Mouse (Mus musculus): ENCODE measurements around the gene Tm4sf1.

The Tm4sf1 gene
- long read RNA-seq, experiment 1, transcript Tm4sf1-202 (5 exons, 2,855 nt) = major isoform, 44 of 49 reads
- long read RNA-seq, experiment 1, partial matches to known transcripts = 3 of 49 reads
- long read RNA-seq, experiment 1, other reads (novel, unspliced or antisense) = 2 of 49 reads
- long read RNA-seq, experiment 2, transcript Tm4sf1-202 (5 exons, 2,855 nt) = major isoform, 74 of 78 reads
- long read RNA-seq, experiment 2, partial matches to known transcripts = 3 of 78 reads
- long read RNA-seq, experiment 2, other reads (novel, unspliced or antisense) = 1 of 78 reads

DNA sequence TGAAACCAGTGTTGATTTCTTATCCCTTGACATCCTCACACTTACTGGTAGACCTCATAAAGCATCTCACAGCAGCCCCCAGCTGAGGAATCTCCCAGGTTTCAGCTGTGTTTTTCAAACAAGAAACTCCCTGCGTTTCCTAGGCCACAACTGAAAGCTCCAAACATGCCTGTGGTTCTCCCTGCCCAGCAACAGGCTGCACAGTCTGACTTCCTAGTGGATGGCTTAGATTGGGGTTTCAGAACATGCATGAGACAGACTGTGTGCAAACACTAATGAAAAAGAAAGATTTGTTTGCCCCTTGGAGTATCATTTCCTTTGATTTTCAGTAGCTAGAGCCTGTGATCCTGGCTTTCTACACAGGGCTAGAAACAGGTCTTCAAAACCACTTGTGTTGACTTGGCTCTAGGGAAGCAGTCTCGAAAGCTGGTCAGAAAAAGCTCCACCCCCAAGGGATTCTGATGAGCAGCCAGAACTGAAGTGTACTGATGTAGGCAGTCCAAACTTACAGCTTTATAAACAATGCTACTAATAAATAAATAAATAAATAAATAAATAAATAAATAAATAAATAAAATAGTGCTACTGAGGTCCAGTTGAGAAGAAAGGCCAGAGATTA lies at the start of gene Tm4sf1:
Gene Tm4sf1, minus strand, starts transcription at position 68 of the 619 bp plus-strand sequence.
- intact Hi-C loops (cut with DNase I) = no loop called here

DNA sequence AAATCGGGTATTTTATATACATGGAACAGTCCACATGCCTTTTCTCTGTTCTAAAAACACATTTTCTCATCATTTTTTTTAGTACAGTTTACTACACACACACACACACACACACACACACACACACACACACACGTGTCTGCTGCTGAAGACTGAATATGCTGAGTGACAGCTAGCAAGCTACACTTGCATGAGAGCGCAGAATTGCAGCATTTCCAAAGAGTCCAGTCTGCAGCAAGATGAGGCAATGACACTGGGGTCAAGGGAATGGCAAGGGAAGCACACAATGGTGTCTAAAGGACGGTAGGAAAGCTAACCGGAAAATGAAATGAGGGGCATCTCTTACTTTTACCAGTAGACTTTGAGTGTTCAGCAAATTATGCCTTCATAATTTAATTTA lies 43.0 kb upstream of the Tm4sf1 start:
- intact Hi-C loops (cut with DNase I) = no loop called here

DNA sequence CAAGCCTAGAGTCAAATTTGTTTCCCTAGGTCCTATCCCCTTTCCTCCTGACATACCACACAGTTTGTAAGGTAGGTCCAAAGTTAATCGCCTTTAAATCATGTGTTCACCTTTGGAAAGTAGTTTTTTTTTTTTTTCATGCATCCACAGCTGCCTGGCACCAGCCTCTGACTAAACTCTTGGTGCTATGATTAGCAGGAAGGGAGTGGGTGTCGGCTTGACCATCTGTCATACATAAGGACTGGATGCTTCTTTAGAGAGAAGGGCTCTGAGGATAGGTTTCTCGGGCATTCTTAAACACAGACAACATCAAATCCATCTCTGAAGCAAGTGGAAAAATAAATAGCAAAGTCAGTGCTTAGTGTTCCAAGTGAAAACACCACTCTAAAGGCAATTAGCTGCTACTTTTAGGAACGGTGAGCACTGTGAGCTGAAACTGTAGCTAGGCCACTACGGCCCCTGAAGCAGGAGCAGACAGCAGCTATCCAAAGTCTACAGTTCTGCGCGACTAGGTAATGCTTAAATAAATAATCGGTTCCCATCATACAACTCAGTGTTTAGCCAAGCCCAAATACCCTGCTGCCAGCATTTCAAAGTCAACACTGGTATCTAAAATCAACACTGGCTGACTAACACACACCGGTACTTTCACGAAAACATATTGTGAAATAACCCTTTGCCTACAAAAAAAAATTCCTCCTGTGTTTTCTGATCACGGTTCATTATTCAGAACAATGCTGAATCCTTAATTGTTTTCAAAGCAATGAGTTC lies 42.2 kb upstream of the Tm4sf1 start:
- intact Hi-C loops (cut with DNase I) = no loop called here

DNA sequence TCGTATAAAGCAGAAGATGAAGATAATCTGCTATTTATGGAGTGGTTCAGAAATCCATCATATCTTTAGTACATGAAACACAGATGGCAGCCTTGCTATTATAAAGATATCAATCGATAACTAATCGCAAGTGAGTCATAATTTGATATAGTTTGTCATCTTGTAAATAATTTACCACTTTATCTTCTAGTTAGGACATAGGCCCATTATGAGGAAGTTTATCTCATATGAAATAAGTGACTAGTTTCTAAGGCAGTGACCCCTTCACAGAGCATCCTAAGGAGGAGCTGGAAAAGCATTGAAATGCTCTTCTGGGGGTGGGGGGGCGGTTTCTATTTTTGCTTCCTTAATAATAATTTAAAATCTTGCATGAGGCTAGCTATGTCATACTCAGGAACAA lies 41.2 kb upstream of the Tm4sf1 start:
- intact Hi-C loops (cut with DNase I) = no loop called here

DNA sequence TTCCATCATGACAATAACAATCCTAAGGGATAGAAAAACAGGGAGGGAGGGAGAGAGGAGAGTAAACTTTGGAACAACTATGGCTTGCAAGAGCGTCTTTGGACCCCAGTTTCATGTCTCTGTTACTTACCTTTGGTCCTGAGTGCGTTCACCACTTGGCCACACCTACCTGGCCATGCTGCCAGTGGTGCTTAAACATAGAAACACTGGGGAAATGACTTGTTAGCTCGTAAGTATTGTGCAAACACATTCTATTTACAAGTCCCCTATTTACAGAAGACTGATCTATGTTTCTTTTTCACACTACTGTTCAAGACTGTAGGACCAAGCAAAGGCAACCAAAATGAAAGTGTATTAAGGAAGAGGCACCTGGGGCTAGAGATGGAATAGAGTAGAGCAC lies 39.5 kb upstream of the Tm4sf1 start:
- intact Hi-C loops (cut with DNase I) = no loop called here

DNA sequence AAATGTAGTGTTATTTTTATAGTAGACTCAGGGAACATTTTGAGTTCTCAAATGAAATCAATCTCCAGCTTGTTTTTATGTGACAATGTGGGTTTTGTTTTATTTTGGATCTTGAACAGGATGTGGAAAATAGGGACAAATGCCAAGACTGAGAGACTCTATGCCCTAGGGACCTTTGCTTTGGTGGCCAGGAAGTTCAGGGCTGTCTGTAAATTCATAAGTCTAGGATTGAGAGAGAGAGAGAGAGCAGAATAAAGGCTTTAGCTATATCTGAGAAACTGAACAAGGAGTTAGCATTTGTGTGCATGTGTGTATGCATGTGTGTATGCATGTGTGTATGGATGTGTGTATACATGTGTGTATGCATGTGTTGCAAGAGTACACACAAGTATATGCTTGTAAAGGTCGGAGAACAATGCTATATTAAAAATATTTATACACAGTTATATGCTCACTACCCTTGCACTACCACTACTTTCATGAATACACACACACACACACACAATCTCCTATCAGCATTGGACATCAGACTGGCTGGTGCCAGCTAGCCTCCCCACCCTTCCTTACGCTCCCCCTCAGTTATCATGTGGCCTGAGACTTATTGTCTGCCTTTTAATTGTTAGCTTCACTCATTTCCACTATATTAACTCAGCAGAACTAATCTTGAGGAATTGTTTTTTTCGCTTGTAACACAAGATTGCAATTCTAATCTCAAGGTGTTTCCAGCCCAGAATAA lies 33.5 kb upstream of the Tm4sf1 start:
- intact Hi-C loops (cut with DNase I) = no loop called here

DNA sequence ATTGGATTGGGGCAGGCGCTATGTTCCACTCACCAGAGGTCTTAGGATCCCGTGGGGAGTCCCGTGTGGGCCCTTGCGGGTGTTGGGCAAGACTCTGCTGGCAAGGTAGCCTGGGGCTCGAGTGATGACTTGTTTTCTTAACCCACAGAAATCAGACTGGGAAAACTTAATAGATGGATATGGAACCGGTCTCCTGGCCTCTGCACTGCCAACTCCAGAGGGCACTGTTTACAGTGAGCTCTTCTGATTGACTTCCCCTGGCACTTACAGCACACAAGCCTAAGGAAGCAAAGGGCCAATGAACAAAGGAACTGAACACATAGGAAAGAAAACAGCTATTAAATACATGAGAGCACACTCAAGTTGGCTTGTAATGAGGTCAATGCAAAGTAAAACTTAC lies 26.2 kb upstream of the Tm4sf1 start:
- intact Hi-C loops (cut with DNase I) = no loop called here

DNA sequence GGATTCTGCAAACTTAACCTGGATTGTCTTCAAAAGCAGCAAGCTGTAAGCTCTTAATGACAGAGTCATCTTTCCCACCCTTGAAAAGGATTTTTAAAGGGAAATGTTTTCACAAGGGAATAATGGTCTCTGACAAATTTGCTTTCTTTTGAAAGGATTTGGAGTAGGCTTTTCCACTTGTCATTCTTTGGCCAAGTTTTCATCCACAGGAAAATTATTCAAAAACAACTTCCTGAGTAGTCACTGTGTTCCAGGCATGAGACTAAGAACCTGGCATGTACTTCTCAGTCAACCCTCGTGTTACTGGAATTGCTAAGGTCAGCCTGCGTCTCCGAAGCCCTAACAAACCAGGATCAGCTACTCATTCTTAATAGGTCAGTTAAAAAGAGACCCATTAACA lies 5.3 kb upstream of the Tm4sf1 start:
- intact Hi-C loops (cut with DNase I) = no loop called here

DNA sequence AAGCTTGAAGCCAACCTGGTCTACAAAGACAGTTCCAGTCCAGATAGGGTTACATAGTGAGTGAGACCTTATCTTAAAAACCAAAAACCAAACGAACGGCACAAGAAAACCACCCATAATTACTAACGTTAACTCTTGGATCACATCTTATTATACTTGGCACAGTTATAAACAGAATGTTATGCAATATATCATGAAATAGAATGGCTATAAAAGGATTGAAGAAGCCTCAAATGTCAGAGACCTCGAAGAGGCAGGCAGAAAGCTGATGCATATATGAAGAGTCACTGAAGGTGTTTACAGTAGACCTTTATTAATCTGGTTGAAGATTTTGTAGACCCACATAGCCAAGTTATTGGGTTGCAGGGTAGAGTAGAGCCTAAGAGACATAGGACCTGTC lies 3.8 kb upstream of the Tm4sf1 start:
- intact Hi-C loops (cut with DNase I) = no loop called here

DNA sequence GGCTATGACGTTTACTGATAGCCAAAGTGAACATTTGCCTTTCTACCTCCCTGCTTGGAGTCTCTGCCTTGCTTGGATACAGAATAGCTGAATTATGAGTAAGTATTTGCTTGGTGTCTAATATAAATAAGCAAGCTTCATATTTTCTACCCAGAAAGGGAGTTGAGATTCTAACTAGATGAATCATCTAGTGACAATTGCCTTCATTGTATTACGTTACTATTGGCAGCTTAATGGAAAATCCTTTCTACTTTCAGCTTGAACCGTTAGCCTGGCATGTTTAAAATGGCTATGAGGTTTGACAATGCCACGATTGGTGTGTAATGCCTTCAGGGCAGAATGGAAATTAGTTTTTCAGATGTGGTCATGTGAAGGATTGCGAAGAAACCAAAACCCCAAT lies 2.7 kb upstream of the Tm4sf1 start:
- intact Hi-C loops (cut with DNase I) = no loop called here

DNA sequence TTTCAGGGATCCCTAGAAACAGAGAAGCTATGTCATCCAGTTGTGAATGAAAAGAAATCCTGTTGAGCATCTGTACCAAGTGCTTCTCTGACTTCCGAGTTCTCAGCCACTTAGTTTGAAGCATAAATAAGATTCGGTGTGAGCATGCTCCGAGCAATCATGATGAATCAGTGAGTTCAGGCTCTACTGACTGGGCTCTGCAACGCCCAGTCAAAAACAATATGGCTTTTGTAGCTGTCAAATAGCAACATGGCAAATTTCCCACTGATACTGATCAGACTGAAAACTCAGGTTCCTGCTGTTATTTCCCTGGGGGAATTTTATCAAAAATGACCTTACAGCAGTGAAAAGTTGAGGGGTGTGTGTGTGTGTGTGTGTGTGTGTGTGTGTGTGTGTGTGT lies 2.3 kb upstream of the Tm4sf1 start:
- intact Hi-C loops (cut with DNase I) = no loop called here

DNA sequence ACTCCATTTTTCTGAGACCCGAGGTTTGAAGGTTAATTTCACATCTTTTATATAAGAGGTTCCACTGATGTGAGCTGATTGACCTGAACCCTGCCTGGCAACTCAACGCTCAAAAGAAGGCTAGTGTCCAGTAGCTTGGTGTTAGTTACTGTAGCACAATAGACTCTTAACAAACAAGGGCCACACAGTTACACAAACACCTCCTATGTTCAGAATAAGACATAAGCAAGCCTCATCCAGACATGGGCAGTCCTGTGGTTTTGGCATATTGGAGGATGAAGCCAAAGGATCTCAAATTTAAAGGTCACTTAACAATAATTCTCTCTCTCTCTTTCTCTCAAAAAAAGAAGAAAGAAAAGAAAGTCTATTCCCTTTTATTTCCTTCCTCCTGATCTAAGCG lies 1.7 kb upstream of the Tm4sf1 start:
- intact Hi-C loops (cut with DNase I) = no loop called here

DNA sequence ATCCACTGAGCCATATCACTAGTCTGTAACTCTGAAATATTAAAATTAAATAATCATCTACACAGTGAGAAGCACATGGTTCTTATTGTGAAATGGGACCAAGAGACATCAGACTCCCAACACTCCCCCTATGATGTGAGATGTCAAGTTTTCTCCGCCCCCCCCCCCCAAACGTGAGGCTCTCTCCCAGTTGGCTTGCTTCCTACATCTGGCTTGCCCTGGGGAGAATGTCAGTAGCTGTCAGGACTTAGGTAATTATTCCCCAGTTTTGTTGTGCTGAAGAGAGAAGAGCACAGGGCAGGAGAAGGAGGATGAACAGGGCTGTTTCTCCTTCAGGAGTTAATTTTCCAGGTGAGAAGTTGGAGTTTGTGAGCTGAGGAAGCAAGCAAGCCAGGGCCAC lies 1.1 kb upstream of the Tm4sf1 start:
- intact Hi-C loops (cut with DNase I) = no loop called here

DNA sequence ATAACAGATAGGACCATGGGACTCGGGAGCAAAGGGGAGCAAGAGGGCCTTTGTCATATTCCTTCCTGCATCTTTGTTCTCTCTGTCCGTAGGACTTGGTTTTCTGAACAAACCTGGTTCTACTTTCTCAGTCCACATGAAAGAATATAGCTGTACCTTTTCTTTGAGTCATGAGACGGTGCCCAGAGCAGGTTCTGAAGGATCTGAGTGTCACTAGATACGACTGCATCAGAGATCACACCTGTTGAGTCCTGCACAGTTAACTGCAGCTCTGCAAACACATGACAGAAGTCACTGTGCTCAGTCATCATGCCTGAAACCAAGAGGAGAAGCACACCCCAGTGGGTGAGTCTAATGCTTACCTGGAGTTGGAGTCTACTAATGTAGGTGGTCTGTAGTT lies 422 bp downstream of the Tm4sf1 start:
- intact Hi-C loops (cut with DNase I) = no loop called here

DNA sequence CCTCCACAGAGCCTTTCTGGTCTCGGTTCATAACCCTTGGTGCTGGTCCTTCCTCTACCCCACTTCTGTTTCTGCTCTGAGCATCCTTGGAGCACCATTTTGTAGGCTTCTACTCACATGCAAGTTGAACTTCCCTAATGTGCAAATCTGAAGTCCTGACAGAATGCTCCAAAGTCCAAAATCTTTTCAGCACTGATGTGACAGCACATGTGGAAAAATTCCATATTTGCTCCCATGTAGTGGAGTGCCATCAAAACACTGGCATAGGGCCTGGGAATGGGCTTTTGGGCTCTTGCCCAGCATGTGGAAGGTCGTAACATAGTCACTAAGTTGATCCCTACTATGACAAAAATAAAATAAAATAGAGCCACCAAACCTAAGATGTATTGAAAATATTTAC lies 3.8 kb downstream of the Tm4sf1 start:
- intact Hi-C loops (cut with DNase I) = no loop called here

DNA sequence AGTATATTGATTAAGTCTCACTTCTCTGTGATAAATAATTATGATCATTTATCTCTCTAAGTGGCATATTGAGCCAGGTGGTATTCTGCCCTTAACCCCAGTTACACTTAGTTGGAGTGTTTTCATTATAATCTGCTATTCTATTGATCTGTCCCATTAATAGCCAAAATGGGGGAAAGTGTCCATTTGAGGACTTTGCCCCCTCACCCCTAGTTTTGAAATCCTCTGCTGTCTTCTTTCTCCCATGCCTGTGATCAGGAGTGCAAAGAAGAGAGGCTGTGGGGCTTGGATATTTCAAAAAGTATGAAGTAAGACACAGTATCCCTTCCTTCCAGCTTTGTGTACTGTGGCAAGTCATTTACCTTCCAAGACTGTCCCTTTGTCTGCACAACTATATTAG lies 5.2 kb downstream of the Tm4sf1 start:
- intact Hi-C loops (cut with DNase I) = no loop called here

DNA sequence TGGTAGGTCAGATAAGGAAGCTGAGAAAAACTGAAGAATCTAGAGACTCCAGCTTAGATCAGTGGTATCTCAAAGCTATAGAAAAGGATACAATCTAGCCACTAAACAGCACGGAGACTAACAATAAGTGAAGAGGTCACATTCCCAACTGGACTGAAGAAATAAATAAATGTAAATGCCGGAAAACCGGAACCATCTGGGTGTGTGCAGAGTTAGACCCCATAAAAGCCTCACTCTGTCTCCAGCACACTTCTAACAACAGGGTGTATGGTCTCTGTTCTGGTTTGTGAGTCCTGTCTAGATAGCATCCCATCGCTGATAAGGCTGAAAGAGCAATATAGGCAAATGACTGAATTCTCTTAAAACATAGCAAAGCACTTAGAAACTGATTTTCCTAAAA lies 6.2 kb downstream of the Tm4sf1 start:
- intact Hi-C loops (cut with DNase I) = no loop called here

DNA sequence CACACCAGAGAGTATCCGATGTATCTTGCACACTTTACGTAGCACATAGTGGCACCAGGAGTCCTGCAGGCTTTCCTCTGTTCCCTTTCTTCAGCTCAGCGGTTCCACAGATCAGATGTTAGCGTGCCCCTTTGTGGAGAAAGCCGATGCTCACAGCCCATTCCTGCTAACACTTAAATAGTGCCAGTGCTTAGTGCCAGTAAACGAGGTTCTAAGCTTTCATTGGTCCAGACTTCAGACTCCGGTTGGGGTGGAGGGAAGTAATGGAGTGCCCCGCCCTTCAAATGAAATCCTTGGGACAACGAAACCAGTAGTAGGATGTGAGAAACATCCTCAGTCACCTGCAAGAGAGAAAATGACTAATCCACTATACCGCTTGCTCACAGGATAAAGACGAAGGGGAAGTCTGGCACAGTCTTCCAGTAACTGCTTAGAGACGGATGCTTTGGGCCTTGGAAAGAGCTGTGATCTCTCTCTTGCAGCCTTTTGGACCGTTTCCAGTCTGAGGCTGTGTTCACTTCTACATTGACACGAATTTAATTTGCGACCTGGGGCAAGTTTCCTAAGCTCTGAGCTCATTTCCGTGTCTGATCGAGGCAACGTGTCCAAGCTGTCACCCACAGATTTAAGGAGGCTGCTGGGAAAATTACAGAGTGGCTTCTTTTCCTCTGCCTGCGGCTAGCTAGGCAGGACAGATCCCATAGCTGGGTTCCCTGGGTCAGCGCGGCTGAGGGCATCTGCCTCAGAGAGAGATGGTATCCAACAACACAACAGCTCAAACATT lies 6.9 kb downstream of the Tm4sf1 start:
- intact Hi-C loops (cut with DNase I) = no loop called here

DNA sequence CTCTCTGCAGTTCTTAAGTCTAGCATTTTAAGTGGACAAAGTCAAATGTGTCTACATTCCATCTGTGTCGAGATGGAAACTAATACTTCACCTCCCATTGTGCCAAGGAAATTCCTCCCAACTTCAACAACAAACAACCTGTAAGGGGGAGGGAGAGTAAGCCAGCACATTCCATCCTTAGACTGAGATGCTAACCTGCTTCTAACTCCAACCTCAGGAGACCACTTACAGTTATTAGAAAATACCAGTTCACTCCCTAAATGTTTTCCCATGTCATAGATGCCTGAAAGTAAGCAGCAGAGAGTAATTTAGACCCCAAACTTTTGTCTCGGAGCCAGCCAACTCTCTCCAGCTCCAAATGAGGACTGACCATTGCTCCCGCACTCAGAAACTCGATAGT lies 7.9 kb downstream of the Tm4sf1 start:
- intact Hi-C loops (cut with DNase I) = no loop called here

DNA sequence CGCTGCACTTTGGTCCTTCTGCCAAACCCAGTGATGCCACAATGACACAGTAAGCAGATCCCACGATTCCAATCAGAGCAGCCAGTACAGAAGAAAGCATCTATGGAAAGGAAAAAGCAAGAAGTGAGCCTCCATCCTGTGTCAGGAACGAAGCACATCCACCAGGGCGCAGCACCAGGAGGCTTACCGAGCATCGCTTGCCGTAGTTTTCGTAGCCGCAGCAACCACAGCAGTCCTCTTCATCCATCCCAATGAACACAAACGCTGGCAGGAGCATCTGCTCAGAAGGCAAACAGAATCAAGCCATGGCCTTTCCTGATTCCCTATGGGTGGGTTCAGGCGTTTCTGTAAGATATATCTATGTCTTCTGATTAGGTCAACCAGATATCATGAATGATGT lies 9.0 kb downstream of the Tm4sf1 start:
- intact Hi-C loops (cut with DNase I) = no loop called here

DNA sequence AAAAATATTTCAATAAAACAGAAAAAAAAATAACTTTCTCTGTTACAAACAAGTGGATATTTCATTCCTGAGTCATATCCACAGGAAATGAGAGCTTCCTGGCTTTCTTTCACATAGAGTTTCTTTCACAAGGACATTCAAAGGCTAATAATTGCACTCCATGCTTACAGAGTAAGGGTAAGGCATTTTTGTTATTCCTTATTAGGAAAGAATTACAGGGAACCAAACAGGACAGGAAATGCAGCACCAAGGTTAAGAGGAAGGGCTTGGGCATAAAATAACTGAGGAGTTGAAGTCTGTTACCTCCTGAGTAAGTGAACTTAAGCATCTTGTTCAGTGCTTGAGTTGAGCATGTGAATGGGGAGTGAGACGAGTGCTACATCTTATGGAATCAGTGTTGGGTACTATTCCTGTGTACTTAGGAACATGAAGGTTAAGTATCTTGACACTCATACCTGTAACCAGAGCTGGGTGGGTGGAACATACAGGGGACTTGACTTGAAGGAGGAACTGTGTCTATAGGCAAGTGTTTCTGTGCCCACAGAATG lies 12.8 kb downstream of the Tm4sf1 start:
- intact Hi-C loops (cut with DNase I) = no loop called here
